Mouse (Mus musculus) spleen, postnatal 10 days (tissue): Measurements from ENCODE around the gene Ric8a.

ENCODE experiments used
- DNase-seq, 2 experiments: peaks; one replicate each; pipeline ENCODE4 v3.0.0; 2021 to 2022; ENCODE audit warnings: low spot score in 2 of 2

Gene Ric8a

DNA sequence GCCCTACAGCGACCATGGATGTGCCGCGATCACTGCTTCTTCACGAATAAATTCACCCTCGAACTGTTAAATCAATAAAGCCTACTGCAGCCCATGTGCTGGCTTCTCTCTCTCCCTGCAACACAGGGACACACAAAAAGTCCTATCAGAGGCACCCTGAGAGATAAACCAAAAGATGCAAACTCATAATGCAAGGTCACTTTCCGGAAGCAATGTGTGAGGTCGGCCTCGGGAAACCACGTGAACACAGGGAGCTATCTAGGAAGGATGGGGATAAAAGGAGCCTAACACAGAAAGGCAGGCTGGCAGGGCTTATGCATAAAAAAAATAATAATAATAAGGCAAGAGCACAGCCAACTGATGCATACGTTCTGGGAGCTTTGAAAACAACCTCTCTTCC lies 10.1 kb upstream of the Ric8a start:
- no peak for DNase-seq

DNA sequence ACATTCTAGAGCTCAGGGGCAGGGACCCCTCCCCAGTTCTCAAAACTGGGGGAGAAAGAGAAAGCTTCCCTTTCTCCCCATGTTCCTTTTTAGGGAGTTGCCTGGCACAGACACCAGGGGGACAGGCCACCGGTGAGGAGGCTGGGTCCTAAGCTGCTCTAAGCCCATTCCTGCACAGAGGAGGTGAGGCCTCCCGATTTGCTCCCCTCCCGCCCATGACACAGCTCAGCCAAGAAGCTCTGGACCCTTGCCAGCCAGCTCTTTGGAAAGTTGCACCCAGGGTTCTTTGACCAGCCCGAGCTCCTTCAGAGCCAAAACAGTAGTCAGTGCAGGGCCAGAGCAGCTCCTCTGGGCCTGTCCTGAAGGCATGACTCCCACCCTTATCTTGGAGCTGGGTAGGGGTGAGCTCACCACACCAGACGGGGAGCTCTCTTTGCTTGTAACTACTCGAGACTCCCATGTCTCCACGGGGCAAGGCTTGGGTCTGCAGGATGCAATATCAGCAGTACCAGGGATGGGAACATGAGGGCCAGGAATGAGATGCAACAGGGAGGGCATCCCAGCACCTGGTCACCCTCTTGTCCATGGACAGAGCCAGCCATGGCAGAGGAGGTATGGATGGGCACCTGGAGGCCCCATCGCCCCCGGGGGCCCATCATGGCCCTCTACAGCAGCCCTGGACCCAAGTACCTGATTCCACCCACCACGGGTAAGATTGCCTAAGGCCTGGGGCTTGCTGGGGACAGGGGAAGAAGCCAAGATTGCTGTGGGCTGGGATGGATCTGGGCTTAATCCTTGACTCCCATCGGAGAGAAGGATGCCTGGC lies 8.8 kb upstream of the Ric8a start, which contains the start of gene Odf3:
Gene Odf3 (plus strand): TSS at position 51 of the 826 bp plus-strand sequence.
- DNase-seq = no peak

DNA sequence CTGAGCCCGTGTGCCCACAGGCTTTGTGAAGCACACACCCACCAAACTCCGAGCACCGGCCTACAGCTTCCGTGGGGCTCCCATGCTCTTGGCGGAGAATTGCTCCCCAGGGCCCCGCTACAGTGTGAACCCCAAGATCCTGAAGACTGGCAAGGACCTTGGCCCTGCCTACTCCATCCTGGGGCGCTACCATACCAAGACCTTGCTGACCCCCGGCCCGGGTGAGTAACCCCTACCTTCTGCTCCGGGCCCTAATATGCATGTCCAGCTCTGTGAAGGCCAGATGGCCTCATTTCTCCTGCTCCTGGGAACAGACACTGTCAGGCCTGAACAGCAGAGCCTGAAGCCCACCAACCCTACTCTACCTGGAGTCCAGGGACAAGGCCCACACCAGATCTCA lies 8.2 kb upstream of the Ric8a start:
- DNase-seq = no peak

DNA sequence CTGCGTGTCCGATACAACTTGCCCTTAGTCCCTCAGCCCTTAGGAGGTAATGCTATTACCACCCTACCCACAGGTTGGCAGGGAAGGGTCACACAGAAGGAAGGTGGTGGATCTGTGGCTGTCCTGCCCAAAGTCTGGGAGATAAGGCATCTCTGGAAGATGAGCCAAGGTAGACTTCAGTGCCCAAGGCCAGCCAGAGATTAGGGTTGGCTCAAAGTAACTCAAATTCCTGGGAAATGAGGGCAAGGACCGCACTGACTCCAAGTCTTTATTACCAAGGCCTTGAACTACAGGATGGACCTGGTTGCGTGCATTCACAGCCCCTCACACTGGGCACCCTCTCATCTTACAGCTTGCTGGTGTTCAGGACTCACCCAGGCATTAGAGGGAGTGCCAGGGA lies 4.8 kb upstream of the Ric8a start:
- DNase-seq = no peak

DNA sequence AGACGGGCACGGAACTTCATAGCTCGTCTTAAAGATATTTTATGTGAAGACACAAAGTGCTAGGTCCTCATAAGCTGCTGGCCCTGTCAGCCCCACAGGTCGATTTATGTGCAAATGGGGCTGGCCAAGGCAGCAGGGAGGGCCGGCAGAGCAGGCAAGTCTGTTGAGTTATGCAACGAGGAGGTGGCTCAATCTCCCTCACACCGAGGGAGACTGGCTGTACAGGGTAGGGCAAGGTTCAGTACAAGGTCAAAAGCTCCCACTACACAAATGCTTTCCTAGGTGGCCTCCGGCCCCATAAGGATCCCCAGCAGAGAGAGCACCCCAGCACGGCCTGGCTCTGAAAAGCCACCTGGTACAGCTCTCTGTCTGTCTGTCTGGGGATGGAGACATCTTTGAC lies 3.4 kb upstream of the Ric8a start:
- no peak for DNase-seq

DNA sequence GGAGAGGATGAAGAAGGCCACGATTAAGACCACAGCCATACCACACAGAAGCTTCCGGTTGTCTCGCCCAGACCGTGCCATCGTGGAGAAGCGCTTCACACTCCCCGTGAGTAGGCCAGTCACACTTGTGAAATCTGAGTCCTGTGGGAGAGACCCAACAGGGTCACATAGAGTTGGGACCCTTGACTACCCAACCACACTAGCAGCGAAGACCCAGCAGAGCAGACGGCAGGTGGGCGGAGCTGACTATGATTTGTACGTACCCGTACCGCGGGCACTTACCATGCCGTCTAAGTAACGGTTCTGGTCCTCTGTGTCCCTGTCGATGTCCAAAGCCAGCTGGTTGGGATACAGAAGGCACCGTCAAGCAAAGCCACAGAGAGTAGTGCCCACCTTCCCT lies 2.3 kb upstream of the Ric8a start:
- DNase-seq = no peak

DNA sequence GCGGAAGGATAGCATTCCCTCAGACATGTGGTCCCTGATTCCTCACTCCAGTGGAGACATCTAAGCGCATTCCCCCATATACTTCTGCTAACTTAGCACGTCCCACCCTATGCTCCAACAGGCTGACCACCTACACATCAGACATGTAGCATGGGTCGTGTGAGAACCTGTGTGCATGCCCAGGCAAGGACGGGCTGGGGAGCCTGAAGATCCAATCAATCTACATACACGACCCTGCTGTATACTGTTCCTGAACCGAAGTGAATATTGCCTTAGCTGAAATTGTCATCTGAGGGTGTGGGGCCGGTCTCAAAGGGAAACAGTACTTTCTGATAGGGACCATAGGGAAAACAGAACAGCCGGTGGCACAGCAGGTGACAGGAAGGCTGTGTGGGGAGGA lies 1.6 kb upstream of the Ric8a start:
- DNase-seq = no peak

DNA sequence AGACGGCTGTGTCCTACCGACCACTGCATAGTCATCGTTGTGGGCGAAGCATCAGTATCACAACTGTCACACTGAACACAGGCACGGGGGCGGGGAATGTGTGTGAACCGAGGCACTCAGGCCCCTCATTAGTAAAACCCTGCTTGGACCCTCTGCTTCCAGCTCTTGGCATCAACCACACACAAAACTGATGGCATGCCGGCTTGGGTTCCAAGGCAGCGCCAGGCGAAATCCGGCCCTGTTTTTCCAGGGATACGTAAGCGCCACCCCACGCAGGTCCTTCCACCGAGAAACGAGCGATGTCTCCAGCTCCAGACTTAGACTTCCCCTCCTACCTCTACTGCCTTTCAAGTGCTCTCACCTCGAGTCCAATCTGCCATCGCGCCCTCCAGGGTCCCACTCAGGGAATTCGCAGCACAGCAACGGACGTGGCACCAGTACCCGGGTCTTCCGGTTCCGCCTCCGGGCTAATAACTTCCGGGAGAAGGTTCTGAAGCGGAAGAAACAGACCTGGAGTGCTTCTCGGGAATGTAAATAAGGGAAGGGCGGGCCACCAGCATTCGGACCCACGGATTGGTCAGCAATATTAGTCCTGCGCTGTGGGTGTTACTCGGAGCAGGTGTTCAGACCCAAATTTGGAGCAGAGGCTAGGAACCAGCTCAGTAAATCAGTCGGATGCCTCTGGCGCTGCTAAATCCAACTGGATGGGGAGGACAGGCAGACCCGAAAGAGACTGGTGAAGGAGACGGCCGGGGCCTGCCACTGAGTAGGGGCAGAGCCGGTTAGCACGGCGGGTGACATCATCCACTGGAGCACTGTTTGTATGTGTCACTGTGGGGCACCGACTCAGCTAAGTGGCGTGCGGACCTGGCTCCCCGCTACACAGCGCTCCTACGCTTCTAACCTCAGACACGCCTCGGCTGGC lies 635 bp upstream of the Ric8a start, which contains the start of gene Gm45785:
Gene Gm45785 (minus strand): TSS at position 472 of the 925 bp plus-strand sequence.
- peak; percentile 76 for DNase-seq

DNA sequence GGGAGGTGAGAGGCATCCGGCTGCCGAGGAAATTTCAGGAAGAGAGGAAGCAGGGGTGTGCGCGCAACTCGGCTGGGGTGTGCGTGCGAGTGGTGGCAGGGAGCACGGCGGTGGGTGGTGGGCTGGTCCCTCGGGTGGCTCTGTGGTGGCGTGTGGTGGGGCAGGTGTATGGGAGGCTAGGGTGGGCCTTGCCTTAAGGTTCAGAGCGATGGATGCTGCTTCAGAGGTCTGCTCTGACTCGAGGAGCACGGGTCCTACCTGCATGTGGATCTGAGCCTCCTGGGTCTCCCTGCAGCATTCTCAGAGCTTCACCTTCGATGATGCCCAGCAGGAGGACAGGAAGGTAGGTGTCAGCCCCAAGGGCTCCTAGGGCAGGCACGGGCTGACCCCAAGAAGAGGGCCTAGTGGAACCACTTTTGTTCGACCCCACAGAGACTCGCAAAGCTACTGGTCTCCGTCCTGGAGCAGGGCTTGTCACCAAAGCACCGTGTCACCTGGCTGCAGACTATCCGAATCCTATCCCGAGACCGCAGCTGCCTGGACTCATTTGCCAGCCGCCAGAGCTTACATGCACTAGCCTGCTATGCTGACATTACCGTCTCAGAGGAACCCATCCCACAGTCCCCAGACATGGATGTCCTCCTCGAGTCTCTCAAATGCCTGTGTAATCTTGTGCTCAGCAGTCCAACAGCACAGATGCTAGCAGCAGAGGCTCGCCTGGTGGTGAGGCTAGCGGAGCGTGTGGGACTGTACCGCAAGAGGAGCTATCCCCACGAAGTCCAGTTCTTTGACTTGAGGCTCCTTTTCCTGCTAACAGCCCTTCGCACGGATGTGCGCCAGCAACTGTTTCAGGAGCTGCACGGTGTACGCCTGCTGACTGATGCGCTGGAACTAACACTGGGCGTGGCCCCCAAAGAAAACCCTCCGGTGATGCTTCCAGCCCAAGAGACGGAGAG lies 1.1 kb downstream of the Ric8a start, which contains the start of gene Bet1l:
Gene Bet1l (minus strand): TSS at position 28 of the 956 bp plus-strand sequence.
- DNase-seq = peak in 1 of 2 experiments; percentile 33

DNA sequence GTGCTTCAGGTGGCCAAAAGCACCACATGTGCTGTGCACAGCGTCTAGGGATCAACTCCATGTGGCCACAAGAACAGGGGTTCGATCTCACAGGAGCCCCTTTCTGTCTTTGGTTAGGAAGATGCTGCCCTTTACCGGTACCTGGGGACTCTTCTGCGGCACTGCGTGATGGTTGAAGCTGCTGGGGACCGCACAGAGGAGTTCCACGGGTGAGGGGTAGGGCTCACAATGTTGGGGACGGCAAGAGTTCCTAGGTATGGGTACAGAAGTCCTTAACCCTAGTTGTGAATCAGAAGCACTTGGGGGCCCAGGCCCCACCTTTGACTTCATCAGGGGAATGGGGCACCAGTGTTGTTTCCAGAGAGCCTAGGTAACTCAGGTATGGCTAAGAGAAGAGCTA lies 2.0 kb downstream of the Ric8a start:
- no peak for DNase-seq

DNA sequence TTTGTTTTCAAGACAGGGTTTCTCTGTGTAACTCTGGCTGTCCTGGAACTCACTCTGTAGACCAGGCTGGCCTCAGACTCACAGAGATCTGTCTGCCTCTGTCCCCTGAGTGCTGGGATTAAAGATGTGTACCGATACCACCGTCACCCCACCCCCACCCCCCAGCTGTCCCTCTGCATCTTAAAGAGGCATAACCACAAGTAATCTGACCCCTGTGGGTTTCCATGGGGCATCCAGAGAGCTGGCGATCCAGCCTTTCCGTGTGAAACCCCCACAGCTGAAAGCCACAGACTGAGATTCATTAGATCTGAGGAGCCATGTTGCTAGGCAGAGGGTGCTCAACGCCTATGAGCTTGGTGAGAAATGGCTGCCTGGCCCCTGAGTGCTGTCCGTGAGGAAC lies 3.2 kb downstream of the Ric8a start:
- DNase-seq = no peak

DNA sequence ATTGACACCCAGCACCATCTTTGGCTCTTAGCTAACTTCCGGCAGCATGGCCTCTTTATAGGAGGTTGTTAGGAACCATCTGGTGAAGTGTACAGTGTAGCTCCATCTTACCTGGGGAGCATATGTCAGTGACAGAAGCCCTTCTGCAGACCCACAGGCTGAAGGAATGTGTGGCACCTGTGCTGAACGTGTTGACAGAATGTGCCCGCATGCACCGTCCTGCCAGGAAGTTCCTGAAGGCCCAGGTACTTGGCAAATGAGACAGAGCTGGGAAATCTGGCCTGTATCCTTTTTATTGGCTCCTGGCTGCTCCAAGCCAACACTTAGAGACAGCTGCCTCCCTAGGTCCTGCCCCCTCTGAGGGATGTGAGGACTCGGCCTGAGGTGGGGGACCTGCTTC lies 4.0 kb downstream of the Ric8a start:
- no peak for DNase-seq

DNA sequence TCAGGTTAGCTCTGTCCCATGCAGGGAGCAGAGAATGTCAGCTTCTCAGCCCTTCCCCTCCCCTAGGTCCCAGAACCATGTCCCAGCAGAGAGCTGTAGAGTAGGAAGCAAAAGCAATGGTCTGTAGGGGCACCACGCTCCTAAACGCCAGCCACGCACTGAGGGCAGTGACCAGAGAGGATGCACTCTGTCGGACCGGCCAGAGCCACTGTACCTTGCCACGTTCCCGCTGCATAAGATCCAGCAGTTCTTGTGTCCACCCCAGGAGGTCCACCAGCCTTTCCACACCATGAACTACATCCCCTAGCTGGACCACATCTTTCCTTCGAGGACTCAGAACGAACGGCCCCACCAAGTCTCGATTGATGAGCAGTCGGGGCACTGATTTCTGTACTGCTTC lies 8.0 kb downstream of the Ric8a start:
- DNase-seq = no peak

DNA sequence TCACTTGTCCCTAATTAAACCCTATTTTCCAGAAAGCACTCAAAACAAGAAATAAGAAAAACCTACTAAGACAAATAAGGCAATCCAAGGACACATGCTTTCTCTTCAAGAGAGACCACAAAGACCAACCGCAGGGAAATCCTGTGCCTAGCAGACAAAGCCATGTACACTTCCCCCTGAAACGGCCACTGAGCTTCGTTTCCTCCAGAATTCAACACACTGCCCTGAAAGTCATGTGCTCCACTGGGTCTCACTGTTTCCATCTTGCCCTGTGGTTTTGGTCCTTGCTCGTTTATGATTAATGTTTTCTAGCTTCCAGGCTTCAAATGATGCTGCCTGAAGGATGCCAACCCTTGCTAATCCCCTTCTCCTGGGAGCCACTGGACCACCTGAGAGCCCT lies 17.5 kb downstream of the Ric8a start:
- no peak for DNase-seq

DNA sequence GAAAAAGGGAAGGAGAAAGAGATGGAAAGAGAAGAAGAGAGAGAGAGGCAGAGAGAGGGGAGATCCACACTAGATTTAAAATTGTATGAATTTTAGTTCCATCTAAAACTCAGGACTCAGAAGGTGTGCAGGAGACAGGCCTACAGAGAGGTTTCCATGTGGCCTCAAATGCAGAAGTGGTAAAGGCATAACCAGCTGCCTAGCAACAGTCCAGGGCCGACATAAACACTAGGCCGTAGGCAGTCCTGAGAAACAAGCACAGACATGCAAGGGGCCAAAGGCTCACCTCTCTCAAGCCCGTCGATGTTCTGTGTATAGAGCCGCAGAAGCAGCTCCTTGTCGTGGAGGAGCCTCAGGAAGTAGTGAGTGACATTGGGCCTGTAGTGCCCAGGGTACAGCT lies 20.6 kb downstream of the Ric8a start:
- DNase-seq = no peak

DNA sequence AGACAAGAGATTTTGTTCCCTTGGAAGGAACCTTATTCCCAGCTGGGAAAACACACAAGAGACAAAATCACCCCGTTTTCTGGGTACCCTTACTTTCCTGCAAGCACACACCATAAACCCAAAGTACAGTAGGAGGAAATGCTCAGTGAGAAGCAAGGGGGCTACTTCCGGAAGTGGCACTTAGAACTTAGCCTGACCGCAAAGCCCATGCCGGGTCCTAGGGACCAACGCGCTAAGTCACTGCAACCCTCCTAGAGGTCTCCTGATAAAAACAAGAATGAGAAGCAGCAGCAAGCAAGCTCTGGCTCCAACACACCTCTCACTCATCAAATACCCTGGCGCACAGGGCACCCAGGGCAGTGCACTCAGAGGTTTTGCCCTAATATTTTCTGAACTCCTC lies 22.6 kb downstream of the Ric8a start:
- DNase-seq = no peak

DNA sequence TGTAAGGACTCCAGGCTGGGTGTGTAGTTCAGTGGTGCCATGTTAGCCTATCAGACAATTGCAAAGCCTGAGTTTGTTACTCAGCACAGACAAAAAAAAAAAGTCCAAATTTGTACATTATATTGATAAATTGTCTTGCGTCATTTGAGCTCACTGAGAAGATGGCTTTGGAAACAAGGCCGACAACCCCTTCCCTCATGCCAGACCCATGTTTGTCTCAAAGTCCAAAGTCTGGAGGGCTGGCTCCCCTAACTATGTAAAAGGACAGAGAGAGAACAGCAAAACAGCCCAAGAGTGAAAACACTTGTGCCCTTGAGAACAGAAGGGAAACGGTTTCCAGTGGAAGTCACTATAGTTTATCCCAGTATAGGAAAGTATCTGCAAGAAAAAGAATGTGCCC lies 23.7 kb downstream of the Ric8a start:
- no peak for DNase-seq

DNA sequence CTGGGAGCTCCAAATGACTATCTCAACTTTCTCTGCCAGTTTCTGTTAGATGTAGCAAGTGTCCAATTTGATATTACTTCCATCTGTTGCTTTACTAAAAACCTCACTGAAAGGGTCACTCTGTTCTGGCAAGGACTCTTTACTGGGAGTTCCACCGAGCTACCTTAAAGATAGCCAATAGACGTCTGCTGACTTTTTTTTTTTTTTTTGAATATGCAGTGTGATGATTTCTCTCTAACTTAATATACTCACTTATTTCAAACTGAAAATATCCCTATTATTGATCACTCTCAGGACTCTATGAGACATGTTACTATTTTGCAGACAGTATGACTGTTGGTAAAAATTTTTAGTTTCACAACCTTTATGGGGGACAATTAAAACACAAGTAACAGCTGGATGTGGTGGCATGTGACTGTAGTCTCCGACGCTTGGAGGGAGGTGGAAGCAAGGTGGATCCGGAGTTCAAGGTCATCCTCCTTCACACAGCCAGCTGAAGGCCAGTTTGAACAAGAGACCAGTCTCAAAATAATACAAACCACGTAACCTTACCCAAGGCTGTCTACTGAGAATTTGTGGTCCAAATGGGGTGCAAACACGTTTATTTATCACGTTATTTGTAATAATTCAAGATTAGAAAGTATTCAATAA lies 24.2 kb downstream of the Ric8a start:
- DNase-seq = no peak

DNA sequence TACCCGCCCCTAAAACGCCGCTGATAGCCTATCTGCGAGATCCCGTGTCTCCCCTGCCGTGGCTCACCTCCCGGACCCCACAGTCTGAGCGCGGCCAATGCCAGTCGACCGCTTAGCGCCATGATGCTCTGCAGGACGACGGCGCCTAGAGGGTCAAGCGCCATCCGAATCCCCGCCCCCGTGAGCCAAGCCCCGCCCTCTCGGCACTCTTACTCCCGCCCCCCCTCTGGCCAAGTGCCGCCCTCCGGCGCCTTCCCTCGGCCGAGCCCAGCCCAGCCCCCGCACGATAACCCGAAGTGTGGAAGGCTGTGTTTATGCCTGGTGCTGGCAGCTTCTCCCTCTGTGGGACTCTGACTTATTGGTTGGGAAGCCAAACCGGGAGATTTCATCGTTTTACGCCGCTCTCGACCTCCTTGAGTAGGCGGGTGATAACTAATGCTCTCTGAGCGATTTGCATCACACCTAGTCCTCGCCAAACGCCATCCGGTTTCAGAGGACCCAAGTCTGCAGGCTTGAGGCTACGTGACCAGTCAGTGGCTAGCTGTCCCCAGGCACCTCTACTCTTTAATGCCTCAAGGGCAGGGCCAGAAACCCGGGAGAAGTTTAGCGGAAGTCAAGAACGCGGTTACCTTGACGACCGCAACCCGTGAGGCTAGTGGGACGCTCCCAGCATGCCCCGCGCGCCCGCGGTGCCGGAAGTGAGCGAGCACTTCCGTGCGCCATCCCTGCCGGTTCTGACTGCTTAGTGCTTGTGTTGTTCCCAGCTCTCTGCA lies 25.1 kb downstream of the Ric8a start, which contains the start of the genes Psmd13 and Sirt3:
Gene Psmd13 (plus strand): TSS at position 273 of the 773 bp plus-strand sequence.
Gene Sirt3 (minus strand): TSS at position 614 of the 773 bp plus-strand sequence.
- peak; percentile 95 to 98 for DNase-seq

DNA sequence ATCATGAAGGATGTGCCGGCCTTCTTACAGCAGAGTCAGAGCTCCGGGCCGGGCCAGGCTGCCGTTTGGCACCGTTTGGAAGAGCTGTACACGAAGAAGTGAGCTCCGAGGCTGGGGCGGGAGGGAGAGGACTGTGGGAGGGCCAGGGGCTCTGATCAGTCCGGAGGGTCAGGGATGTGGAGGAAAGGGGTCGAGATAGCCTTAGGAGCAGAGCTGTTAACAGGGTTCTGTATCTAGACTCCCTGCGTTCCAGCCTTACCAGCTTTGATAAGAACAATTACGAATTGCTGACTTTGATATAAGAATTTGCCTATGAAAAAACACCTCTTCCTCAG lies 25.7 kb downstream of the Ric8a start:
- no peak for DNase-seq
